Mouse (Mus musculus) bone marrow macrophage, adult 2 months (primary cell): ENCODE measurements around the gene Prelp.

Source experiments
- CTCF ChIP-seq: IDR thresholded peaks from 2 replicates; pipeline ENCODE4 v1.5.1; 2012; ENCODE audit warnings: low read depth, mild to moderate bottlenecking, low read length, moderate library complexity
- POLR2A ChIP-seq: IDR thresholded peaks from 2 replicates; pipeline ENCODE4 v1.6.1; 2012; ENCODE audit warnings: mild to moderate bottlenecking, low read depth, low read length, borderline replicate concordance

- TF ChIP-seq CTCF (no peak), POLR2A (no peak)
Observed at GRCm38 (mm10) chr1:133885811-133886210, 35.4 kb downstream of the Prelp start.
